Mouse (Mus musculus) limb, embryonic 12.5 days (tissue): ENCODE results near the gene Stap2. TPM values are rescaled to one million over a fixed set of nuclear protein-coding genes. Genes with fewer than 3 reads are reported as not detected.

ENCODE experiments used
- ATAC-seq: fragments of 200-750 bp; cut with Nextera tagmentation; 2 replicates; pipeline ENCODE4 v1.8.0; 2017; ENCODE audit warnings: low read depth, moderate TSS enrichment; ENCODE audit not compliant: insufficient number of reproducible peaks, insufficient read depth, low FRiP score, low TSS enrichment
- H3K27ac ChIP-seq: fragments of 300-500 bp; sonication (generic); 2 replicates; pipeline ENCODE4 v1.5.1; 2016; ENCODE audit warnings: mild to moderate bottlenecking, moderate library complexity
- H3K27me3 ChIP-seq: fragments of 300-500 bp; sonication (generic); 2 replicates; pipeline ENCODE4 v1.6.1; 2016; ENCODE audit warnings: mild to moderate bottlenecking, moderate library complexity
- H3K36me3 ChIP-seq: fragments of 300-500 bp; sonication (generic); 2 replicates; pipeline ENCODE4 v1.6.1; 2016; ENCODE audit warnings: mild to moderate bottlenecking, moderate library complexity
- H3K4me1 ChIP-seq: fragments of 300-500 bp; sonication (generic); replicated peaks from 2 replicates; pipeline ENCODE4 v1.6.1; 2016
- H3K4me2 ChIP-seq: fragments of 300-500 bp; sonication (generic); 2 replicates; pipeline ENCODE4 v1.6.1; 2016; ENCODE audit warnings: mild to moderate bottlenecking, moderate library complexity
- H3K4me3 ChIP-seq: fragments of 300-500 bp; sonication (generic); replicated peaks from 2 replicates; pipeline ENCODE4 v1.5.1; 2016; ENCODE audit warnings: mild to moderate bottlenecking
- H3K9ac ChIP-seq: fragments of 300-500 bp; sonication (generic); replicated peaks from 2 replicates; pipeline ENCODE4 v1.6.1; 2016; ENCODE audit warnings: mild to moderate bottlenecking, moderate library complexity
- H3K9me3 ChIP-seq: fragments of 300-500 bp; sonication (generic); 2 replicates; pipeline ENCODE4 v1.6.1; 2016; ENCODE audit warnings: mild to moderate bottlenecking, moderate library complexity
- WGBS: fragments of 180-500 bp; shearing (Covaris S2); methylation state at CpG from one replicate; pipeline ENCODE4 v1.1.7; 2016; 5-methylcytosine and 5-hydroxymethylcytosine counted together
- polyA plus RNA-seq: library from polyadenylated mRNA; unstranded; fragments of >200 nt; fragmentation: Nextera tagmentation; extraction: Ambion mirVana; gene quantifications from 2 replicates; pipeline ENCODE4 v1.2.1, GENCODE M21; 2016

The Stap2 gene
- polyA plus RNA-seq = 7.2 and 9.2 TPM in 2 replicates

- 35% methylated on average over 13 of the region's 13 CpGs for WGBS
- H3K36me3 ChIP-seq = 0 out of 2 replicates have a peak, but pooled peaks cover 1% of the 10 kb centered on the region
- H3K27me3 ChIP-seq = peaks cover 18% of the 10 kb centered on the region
- H3K9me3 ChIP-seq = no peaks in the 10 kb centered on the region
- peaks cover 22% of the 10 kb centered on the region for H3K4me1 ChIP-seq
- H3K4me3 ChIP-seq = no peak within 1 kb of the TSS
- no peak within 1 kb of the TSS for H3K27ac ChIP-seq
- no peak for ATAC-seq
- no peak within 1 kb of the TSS for H3K9ac ChIP-seq
- no peak within 1 kb of the TSS for H3K4me2 ChIP-seq
These were observed at the start of gene Stap2, which contains the start of gene Mpnd for GRCm38 (mm10) chr17:56005415-56006061. Stap2 (minus strand) TSS chr17:56005584. Mpnd (plus strand) TSS chr17:56005711.

DNA sequence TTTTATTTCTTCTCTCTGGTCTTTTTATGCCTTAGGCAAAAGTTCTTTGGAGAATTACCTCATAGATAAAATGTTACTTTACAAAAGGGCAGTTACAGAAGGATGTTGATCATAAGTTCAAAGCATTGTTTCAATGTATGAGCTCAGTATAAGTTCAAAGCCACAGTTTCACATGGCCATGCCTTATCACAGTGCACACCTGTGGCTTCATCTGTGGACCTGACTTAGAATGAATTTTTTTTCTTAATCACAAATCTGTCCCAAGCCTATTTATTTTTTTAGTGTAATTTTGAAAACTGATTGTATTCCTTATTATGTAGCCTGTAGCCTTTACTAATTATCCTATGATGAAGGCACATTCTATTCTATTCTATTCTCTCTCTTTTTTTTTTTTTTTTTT is 49.6 kb upstream of the Stap2 start:
- peaks cover 88% of the 10 kb centered on the region for H3K36me3 ChIP-seq
- no peak for ATAC-seq

DNA sequence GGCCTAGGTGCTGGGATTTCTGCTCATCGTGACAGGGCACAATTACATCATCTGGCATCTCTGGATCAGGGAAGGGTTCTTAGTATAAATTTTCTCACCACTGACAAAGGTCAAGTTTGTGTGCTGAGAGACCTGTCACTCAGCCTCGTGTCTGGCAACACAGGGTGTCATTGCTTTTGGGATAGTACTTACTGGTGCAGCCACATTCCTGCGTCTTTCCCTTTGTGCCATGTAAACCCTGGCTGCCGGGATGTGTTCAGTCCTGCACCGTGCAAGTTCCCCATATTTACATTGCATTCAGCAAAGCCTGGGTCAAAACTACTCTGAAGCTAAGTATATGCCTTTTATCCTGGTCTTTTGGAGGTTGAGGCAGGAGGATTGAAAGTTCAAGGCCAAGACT is 46.0 kb upstream of the Stap2 start:
- Histone ChIP-seq H3K9me3 (no peaks in the 10 kb centered on the region), H3K9ac (no peak overlapping the region), H3K36me3 (peaks cover 88% of the 10 kb centered on the region), H3K27me3 (no peaks in the 10 kb centered on the region), H3K4me1 (no peaks in the 10 kb centered on the region), H3K27ac (no peak overlapping the region), H3K4me2 (no peak overlapping the region), H3K4me3 (no peak overlapping the region)
- no peak for ATAC-seq
- WGBS = 88% methylated on average over 5 of the region's 5 CpGs

More for the DNA sequence above, 49.6 kb upstream of the Stap2 start:
- no peak overlapping the region for H3K4me2 ChIP-seq
- H3K27ac ChIP-seq = no peak overlapping the region
- no peaks in the 10 kb centered on the region for H3K4me1 ChIP-seq
- no peaks in the 10 kb centered on the region for H3K27me3 ChIP-seq
- H3K4me3 ChIP-seq = no peak overlapping the region
- H3K9ac ChIP-seq = no peak overlapping the region
- no peaks in the 10 kb centered on the region for H3K9me3 ChIP-seq

- Histone ChIP-seq H3K27me3 (no peaks in the 10 kb centered on the region), H3K36me3 (peaks cover 26% of the 10 kb centered on the region), H3K9me3 (no peaks in the 10 kb centered on the region), H3K4me3 (peak overlapping the region; percentile 84), H3K9ac (peak overlapping the region; percentile 92), H3K27ac (peak overlapping the region; percentile 84), H3K4me1 (peaks cover 18% of the 10 kb centered on the region), H3K4me2 (peak overlapping the region; percentile 84)
- no peak for ATAC-seq
- 2% methylated on average over 12 of the region's 12 CpGs for WGBS
These were observed 35.4 kb upstream of the Stap2 start for GRCm38 (mm10) chr17:56040857-56041163.

DNA sequence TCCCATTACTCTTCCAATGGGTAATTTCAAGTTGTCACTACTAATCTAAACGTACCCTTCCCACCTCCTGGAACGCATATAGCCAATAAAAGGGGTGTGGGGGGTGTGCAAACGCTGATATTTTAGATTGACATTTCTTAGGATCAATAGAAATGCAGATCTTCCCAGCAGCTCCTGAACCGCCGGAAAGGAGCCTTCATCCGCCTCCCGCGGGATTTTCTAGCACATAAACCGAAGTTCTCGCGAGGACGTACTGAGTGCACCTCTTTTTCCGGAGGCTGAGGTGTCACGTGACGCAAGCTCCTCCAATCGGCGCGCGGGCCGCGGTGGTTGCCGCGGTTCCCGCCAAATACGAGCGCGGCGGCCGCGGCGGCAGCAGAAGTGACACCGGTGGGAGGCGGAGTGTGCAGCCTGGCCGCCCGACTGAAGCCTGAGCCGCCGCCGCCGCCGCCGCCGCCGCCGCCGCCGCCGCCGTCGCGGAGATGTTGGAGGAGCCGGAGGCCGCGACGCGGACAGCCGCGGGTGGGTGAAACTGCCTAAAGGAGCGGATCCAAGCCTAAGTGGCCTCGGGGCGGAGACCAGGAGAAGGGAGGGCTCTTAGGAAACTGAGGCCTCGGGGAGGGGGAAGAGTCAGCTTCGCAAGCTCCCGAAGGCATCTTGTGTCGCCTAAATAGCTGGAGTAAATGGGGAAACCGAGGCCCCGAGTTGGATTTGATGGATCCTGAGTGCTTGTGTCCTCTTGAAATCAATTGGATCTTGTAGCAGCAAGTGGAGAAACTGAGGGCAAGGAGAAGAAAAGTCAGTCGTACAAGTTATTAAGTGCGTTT is 34.9 kb upstream of the Stap2 start, which contains the start of gene Chaf1a:
Chaf1a (plus strand) TSS at position 410 of the 827 bp plus-strand sequence.
- Histone ChIP-seq H3K4me2 (peak within 1 kb of the TSS; percentile 84), H3K9me3 (no peaks in the 10 kb centered on the region), H3K27me3 (no peaks in the 10 kb centered on the region), H3K4me1 (peaks cover 21% of the 10 kb centered on the region), H3K9ac (peak within 1 kb of the TSS; percentile 92), H3K27ac (peak within 1 kb of the TSS; percentile 84), H3K4me3 (peak within 1 kb of the TSS; percentile 84), H3K36me3 (peaks cover 20% of the 10 kb centered on the region)
- peak; percentile 84 for ATAC-seq
- whole genome bisulfite sequencing = under 1% methylated on average over 63 of the region's 68 CpGs

DNA sequence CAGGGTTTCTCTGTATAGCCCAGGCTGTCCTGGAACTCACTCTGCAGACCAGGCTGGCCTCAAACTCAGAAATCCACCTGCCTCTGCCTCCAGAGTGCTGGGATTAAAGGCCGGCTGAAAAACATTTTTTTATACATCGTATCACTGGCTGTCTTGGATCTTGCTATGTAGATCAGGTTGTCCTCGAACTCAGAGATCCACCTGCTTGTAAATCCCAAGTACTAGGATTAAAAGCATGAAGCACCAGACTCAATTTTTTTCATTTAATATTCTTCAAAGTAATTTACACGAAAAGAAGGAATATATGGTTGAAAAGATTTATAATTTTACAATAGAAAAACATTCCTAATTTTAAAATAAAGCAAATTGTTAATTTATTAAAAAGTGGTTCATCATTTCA is 34.0 kb upstream of the Stap2 start:
- Histone ChIP-seq H3K27ac (no peak overlapping the region), H3K4me1 (peaks cover 29% of the 10 kb centered on the region), H3K4me3 (no peak overlapping the region), H3K36me3 (peaks cover 16% of the 10 kb centered on the region), H3K27me3 (no peaks in the 10 kb centered on the region), H3K9ac (no peak overlapping the region), H3K9me3 (no peaks in the 10 kb centered on the region), H3K4me2 (peak overlapping the region; percentile 84; the same call in 1 of the 2 replicates)
- no peak for ATAC-seq
- WGBS = 77% methylated on average over 4 of the region's 4 CpGs

DNA sequence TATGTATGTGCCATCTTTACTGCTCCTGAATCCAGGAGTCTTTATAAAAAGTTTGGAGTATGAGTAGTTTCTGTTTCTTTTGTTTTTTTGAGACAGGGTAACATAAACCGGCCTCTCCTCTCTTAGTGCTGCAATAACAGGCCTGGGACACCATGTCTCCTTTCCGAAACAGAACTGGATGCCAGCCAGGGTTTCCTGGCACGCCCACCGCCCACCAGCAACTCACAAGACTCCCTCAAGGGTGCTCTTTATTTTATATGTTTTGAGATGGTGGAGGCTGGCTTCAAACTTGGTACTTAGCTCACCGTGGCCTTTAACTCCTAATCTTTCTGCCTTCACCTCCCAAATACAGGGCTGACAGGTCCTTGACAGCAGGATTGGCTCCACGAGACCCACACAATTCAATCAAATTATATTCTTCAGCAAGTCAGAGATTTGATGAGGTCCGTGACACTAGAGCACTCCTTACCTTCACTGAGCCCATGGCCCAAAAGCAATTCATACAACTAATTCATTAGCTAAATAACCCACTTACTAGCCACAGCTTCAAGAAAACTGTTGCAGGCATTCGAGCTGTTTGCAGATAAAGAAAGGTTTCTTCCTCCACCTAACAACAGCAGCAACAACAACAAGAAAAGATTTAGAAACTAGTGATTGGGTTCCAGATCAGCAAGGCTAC is 33.3 kb upstream of the Stap2 start:
- Histone ChIP-seq H3K9ac (no peak overlapping the region), H3K27ac (no peak overlapping the region), H3K4me3 (no peak overlapping the region), H3K4me1 (peaks cover 29% of the 10 kb centered on the region), H3K9me3 (no peaks in the 10 kb centered on the region), H3K4me2 (no peak overlapping the region), H3K36me3 (peaks cover 16% of the 10 kb centered on the region), H3K27me3 (no peaks in the 10 kb centered on the region)
- no peak for ATAC-seq
- 88% methylated on average over 8 of the region's 8 CpGs for WGBS

- H3K36me3 ChIP-seq = peaks cover 29% of the 10 kb centered on the region
- WGBS = 39% methylated on average over 13 of the region's 13 CpGs
- no peak overlapping the region for H3K9ac ChIP-seq
- peak overlapping the region; percentile 84 for H3K4me3 ChIP-seq
- peak; percentile 6; the same call in 1 of the 2 replicates for ATAC-seq
- 0 out of 2 replicates have a peak overlapping the region, but pooled peaks have one; percentile 30 for H3K27ac ChIP-seq
- peaks cover 35% of the 10 kb centered on the region for H3K4me1 ChIP-seq
- peak overlapping the region; percentile 48 for H3K4me2 ChIP-seq
- no peaks in the 10 kb centered on the region for H3K27me3 ChIP-seq
- no peaks in the 10 kb centered on the region for H3K9me3 ChIP-seq
These were observed 31.5 kb upstream of the Stap2 start for GRCm38 (mm10) chr17:56036901-56037287.

DNA sequence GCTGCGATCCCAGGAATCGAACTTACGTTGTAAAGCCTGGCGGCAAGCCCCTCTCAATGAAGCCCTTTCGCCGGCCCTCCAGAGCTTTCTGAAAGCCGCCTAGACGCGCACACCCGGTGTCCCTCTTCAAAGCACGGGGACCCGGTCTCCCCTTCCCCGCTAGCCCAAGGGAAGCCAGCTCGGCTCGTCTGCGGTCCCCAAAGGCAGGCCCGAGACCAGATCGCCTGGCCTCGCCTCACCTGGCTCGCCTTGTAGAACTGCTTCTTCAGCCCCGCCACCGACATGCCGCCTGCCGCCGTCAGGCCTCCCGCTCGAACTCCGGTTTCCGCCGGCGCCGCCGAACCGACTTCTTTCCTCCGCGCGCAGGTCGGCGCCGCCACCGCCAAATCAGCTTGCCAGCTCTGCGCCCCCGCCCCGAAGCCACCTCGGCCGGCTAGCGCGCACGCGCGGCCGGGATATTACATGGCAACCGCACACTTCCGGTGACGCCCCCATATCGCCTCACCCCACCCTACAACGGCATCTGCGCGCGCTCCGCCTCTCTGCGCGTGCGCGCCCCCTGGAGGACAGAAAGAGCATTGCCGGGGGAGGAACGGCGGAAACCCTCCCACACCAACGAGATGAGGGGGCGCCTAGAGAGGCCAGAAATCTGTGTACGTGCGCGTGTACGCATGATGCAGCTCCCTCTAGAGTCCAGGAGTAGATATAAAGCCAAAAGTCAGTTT is 31.0 kb upstream of the Stap2 start, which contains the start of gene Sh3gl1:
Sh3gl1 (minus strand) TSS at position 460 of the 725 bp plus-strand sequence.
- peak within 1 kb of the TSS; percentile 84 for H3K9ac ChIP-seq
- H3K4me3 ChIP-seq = peak within 1 kb of the TSS; percentile 84
- peak within 1 kb of the TSS; percentile 93 for H3K27ac ChIP-seq
- no peaks in the 10 kb centered on the region for H3K27me3 ChIP-seq
- peak; percentile 86 for ATAC-seq
- peaks cover 30% of the 10 kb centered on the region for H3K4me1 ChIP-seq
- H3K4me2 ChIP-seq = peak within 1 kb of the TSS; percentile 51
- H3K9me3 ChIP-seq = no peaks in the 10 kb centered on the region
- peaks cover 31% of the 10 kb centered on the region for H3K36me3 ChIP-seq
- under 1% methylated on average over 74 of the region's 74 CpGs for WGBS

DNA sequence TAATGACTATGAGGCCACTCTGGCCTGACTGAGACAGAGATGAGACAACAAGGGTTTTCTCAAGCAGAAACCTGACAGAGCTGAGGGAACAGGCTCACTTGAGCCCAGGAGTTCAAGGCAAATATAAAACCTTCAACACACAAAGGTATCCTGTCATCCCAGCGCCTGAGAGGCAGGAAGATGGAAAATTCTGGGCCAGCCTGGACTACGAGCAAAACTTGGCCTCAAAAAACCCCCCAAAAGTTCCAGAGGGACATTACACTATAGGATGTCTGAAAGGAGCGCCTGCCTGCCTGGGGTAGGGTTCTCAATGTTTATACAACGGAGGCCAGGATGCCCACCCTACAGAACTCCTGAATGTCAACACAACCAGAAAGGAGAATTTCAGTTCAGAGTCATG is 29.8 kb upstream of the Stap2 start:
- Histone ChIP-seq H3K4me3 (peak overlapping the region; percentile 84), H3K36me3 (peaks cover 39% of the 10 kb centered on the region), H3K4me1 (peaks cover 23% of the 10 kb centered on the region), H3K9me3 (no peaks in the 10 kb centered on the region), H3K27me3 (no peaks in the 10 kb centered on the region), H3K27ac (no peak overlapping the region), H3K4me2 (peak overlapping the region; percentile 51), H3K9ac (peak overlapping the region; percentile 84)
- no peak for ATAC-seq
- WGBS = 72% methylated on average over 4 of the region's 4 CpGs
